9 mouse cellular contexts compared by ENCODE assay signal in genomic region chr10:111977584-111977983, GRCm38 (mm10). TPM values are rescaled to one million over a fixed set of nuclear protein-coding genes. Genes with fewer than 3 reads are reported as not detected.
DNase-seq lines count a peak whose midpoint lies in the region; ATAC-seq and TF ChIP-seq lines count a peak whose summit lies in the region.
"Had no signal": no experiment of that assay in that cellular context is flagged by ENCODE, and none has a peak within 500 bp of the region (broad histone marks: within the 10 kb centered on the region; RNA-seq: fewer than 3 reads in every experiment).

No protein-coding gene starts in this region.

- peaks cover 8% of the 10 kb centered on the region for H3K4me1 ChIP-seq in heart, postnatal 0 days (ENCODE audit: control insufficient read depth, insufficient read depth)
- H3K4me1 ChIP-seq in heart, embryonic 11.5 days (ENCODE audit: control insufficient read depth, insufficient read depth, low read length): peaks cover 4% of the 10 kb centered on the region; the same call in 1 of the 2 replicates

- H3K4me2 ChIP-seq in heart, postnatal 0 days (ENCODE audit: low read depth, low read length): no peak overlapping the region
- H3K4me2 ChIP-seq in heart, embryonic 11.5 days: no peak overlapping the region
- H3K4me2 ChIP-seq: embryonic facial prominence, embryonic 12.5 days had no signal

- H3K27me3 ChIP-seq in heart, postnatal 0 days (ENCODE audit: control insufficient read depth, insufficient read depth, low read length): no peaks in the 10 kb centered on the region
- H3K27me3 ChIP-seq in heart, embryonic 11.5 days (ENCODE audit: control insufficient read depth, insufficient read depth, low read length): no peaks in the 10 kb centered on the region
- H3K27me3 ChIP-seq: embryonic facial prominence, embryonic 12.5 days had no signal

- no peak for ATAC-seq in heart, postnatal 0 days (ENCODE audit: insufficient read depth, low read depth)
- no peak for ATAC-seq in heart, embryonic 11.5 days (replicated peaks; ENCODE audit: insufficient number of reproducible peaks, low FRiP score, low TSS enrichment)
- ATAC-seq in common myeloid progenitor, adult 5-6 weeks (replicated peaks; ENCODE audit: low read depth, poor library complexity, severe bottlenecking): peak; percentile 81

- no peak for TF ChIP-seq EP300 in heart, postnatal 0 days (IDR thresholded peaks at IDR 0.05; ENCODE audit: low read depth)

- H3K9ac ChIP-seq in heart, postnatal 0 days (replicated peaks; ENCODE audit: low read depth, low read length): no peak overlapping the region
- no peak overlapping the region for H3K9ac ChIP-seq in heart, embryonic 11.5 days (ENCODE audit: low read depth, low read length)
- H3K9ac ChIP-seq: embryonic facial prominence, embryonic 12.5 days had no signal

- 32% methylated on average over 5 of the region's 5 CpGs for WGBS in heart, postnatal 0 days
- 41% methylated on average over 5 of the region's 5 CpGs for WGBS in heart, embryonic 11.5 days (ENCODE audit: insufficient replicate concordance)

- H3K27ac ChIP-seq in heart, postnatal 0 days (ENCODE audit: low read depth): no peak overlapping the region
- no peak overlapping the region for H3K27ac ChIP-seq in heart, embryonic 11.5 days (ENCODE audit: low read depth, low read length)
- H3K27ac ChIP-seq: embryonic facial prominence, embryonic 12.5 days had no signal

- no peak overlapping the region for H3K4me3 ChIP-seq in heart, postnatal 0 days (ENCODE audit: low read depth, low read length)
- H3K4me3 ChIP-seq in heart, embryonic 11.5 days (ENCODE audit: low read depth, low read length): no peak overlapping the region
- H3K4me3 ChIP-seq: embryonic facial prominence, embryonic 12.5 days had no signal

- peak; percentile 88 for TF ChIP-seq CTCF in heart, postnatal 0 days (IDR thresholded peaks at IDR 0.05; ENCODE audit: low read depth)

- DNase-seq in heart, postnatal 0 days (ENCODE audit: low spot score): peak; percentile 61
- DNase-seq in T-cell, adult 2 months (ENCODE audit: low spot score): peak; percentile 67
- DNase-seq in heart, postnatal 4 days: peak; percentile 69
- peak; percentile 58 to 65 for DNase-seq in left cerebral cortex, postnatal 25 days (ENCODE audit: low spot score in 2 of 2)
- peak; percentile 48 to 72 for DNase-seq in natural killer cell, adult 2 months (ENCODE audit: low spot score in 2 of 2)
- DNase-seq in telencephalon, adult 2 months (ENCODE audit: low read depth, low spot score): peak; percentile 21

- H3K9me3 ChIP-seq in heart, postnatal 0 days (replicated peaks; ENCODE audit: control insufficient read depth, low read length): no peaks in the 10 kb centered on the region
- H3K9me3 ChIP-seq in heart, embryonic 11.5 days (replicated peaks; ENCODE audit: control insufficient read depth, low read length): no peaks in the 10 kb centered on the region
- H3K9me3 ChIP-seq: embryonic facial prominence, embryonic 12.5 days had no signal

- intact Hi-C loops in left cerebral cortex, postnatal 25 days (cut with DNase I): loop anchor here (5.0 kb wide), 2 partner anchors 130 to 185 kb away; partner anchors contain the start of genes Caps2 and Glipr1l3

- peaks cover 46% of the 10 kb centered on the region for H3K36me3 ChIP-seq in heart, postnatal 0 days (replicated peaks; ENCODE audit: control insufficient read depth, insufficient read depth, low read length)
- H3K36me3 ChIP-seq in heart, embryonic 11.5 days (ENCODE audit: control insufficient read depth, insufficient read depth, low read length): peaks cover 6% of the 10 kb centered on the region; the same call in 1 of the 2 replicates

RNA-seq across cellular contexts. Expression of gene Krr1, which starts 5.1 kb away (rescaled TPM):
- 14.9 and 15.9 TPM in 2 replicates for total RNA-seq in heart, postnatal 0 days (2014; rRNA removed; ENCODE audit: low replicate concordance)
- polyA plus RNA-seq in heart, postnatal 0 days (2015; fragmentation: Nextera tagmentation; extraction: Ambion mirVana): 15.3 and 16.0 TPM in 2 replicates
- polyA plus RNA-seq in heart, embryonic 11.5 days (2014; fragmentation: Nextera tagmentation; extraction: Ambion mirVana): 35.4 and 35.6 TPM in 2 replicates
- total RNA-seq in common myeloid progenitor, adult 5-6 weeks (2017): 49.8 and 51.7 TPM in 2 replicates
- 10 to 100 TPM; 22.9 to 24.2 TPM for total RNA-seq in heart, postnatal 4 days (2021)
- 10 to 100 TPM; 32.6 to 39.8 TPM for total RNA-seq in left cerebral cortex, postnatal 25 days (2021)

RNA-seq across cellular contexts. Expression of gene Glipr1, which starts 24.8 kb away (rescaled TPM):
- total RNA-seq in heart, postnatal 0 days (2014; rRNA removed; ENCODE audit: low replicate concordance): 1.5 and 7.6 TPM in 2 replicates
- 1.2 and 1.7 TPM in 2 replicates for polyA plus RNA-seq in heart, postnatal 0 days (2015; fragmentation: Nextera tagmentation; extraction: Ambion mirVana)
- 1.5 and 2.1 TPM in 2 replicates for polyA plus RNA-seq in heart, embryonic 11.5 days (2014; fragmentation: Nextera tagmentation; extraction: Ambion mirVana)
- total RNA-seq in common myeloid progenitor, adult 5-6 weeks (2017): 278 and 338 TPM in 2 replicates
- 1 to 10 TPM in 1 of 2 experiments, under 1 TPM in 1; 0.93 to 2.1 TPM for total RNA-seq in heart, postnatal 4 days (2021)
- total RNA-seq in left cerebral cortex, postnatal 25 days (2021): 1 to 10 TPM in 1 of 2 experiments, under 1 TPM in 1; 0.78 to 1.6 TPM

Comparison
In these comparisons a context has a peak if more than half of its experiments do, and no peak if none do; other contexts are left out.
1. RNA of gene Glipr1, which starts 24.8 kb away (total RNA-seq): 278 to 338 TPM in common myeloid progenitor, adult 5-6 weeks; 1.5 to 7.6 TPM in heart, postnatal 0 days, 0.93 to 2.1 TPM in heart, postnatal 4 days and 0.78 to 1.6 TPM in left cerebral cortex, postnatal 25 days; every median in the first group is over 10 times any median in the second.
2. Peak in every context shown above with its lines, with median percentiles within 50 percentile points of each other: DNase-seq.